Mouse (Mus musculus) liver, embryonic 13.5 days (tissue): ENCODE results near the gene Gm19684. TPM values are rescaled to one million over a fixed set of nuclear protein-coding genes. Genes with fewer than 3 reads are reported as not detected.
"Not testable (repeated sequence)": the region's sequence is repeated elsewhere in the genome, so short reads cannot be mapped to it uniquely, and the experiment has no call there.

Experiments
- ATAC-seq: fragments of 200-750 bp; cut with Nextera tagmentation; 2 replicates; pipeline ENCODE4 v1.8.0; 2017; ENCODE audit warnings: low read depth, mild to moderate bottlenecking, moderate number of reproducible peaks, moderate library complexity
- DNase-seq: peaks from one replicate; pipeline ENCODE4 v3.0.0; 2022
- H3K27ac ChIP-seq: fragments of 300-500 bp; sonication (generic); 2 replicates; pipeline ENCODE4 v1.5.1; 2015; ENCODE audit warnings: moderate library complexity, mild to moderate bottlenecking, inconsistent platforms
- H3K27me3 ChIP-seq: fragments of 300-500 bp; sonication (generic); 2 replicates; pipeline ENCODE4 v1.6.1; 2015; ENCODE audit warnings: mild to moderate bottlenecking, inconsistent platforms
- H3K36me3 ChIP-seq: fragments of 300-500 bp; sonication (generic); 2 replicates; pipeline ENCODE4 v1.6.1; 2015; ENCODE audit warnings: mild to moderate bottlenecking, inconsistent platforms
- H3K4me1 ChIP-seq: fragments of 300-500 bp; sonication (generic); replicated peaks from 2 replicates; pipeline ENCODE4 v1.6.1; 2015; ENCODE audit warnings: inconsistent platforms
- H3K4me2 ChIP-seq: fragments of 300-500 bp; sonication (generic); 2 replicates; pipeline ENCODE4 v1.6.1; 2015; ENCODE audit warnings: inconsistent platforms, mild to moderate bottlenecking, moderate library complexity
- H3K4me3 ChIP-seq: fragments of 300-500 bp; sonication (generic); replicated peaks from 2 replicates; pipeline ENCODE4 v1.5.1; 2015; ENCODE audit warnings: mild to moderate bottlenecking, inconsistent platforms
- H3K9ac ChIP-seq: fragments of 300-500 bp; sonication (generic); 2 replicates; pipeline ENCODE4 v1.6.1; 2015; ENCODE audit warnings: mild to moderate bottlenecking, inconsistent platforms
- H3K9me3 ChIP-seq: fragments of 300-500 bp; sonication (generic); replicated peaks from 2 replicates; pipeline ENCODE4 v1.6.1; 2016; ENCODE audit warnings: inconsistent platforms
- WGBS: fragments of 180-500 bp; shearing (Covaris S2); methylation state at CpG from one replicate; pipeline ENCODE4 v1.1.7; 2015; ENCODE audit not compliant: insufficient replicate concordance; 5-methylcytosine and 5-hydroxymethylcytosine counted together
- polyA plus RNA-seq: library from polyadenylated mRNA; unstranded; fragments of >200 nt; fragmentation: Nextera tagmentation; extraction: Ambion mirVana; gene quantifications from 2 replicates; pipeline ENCODE4 v1.2.1, GENCODE M21; 2015

The Gm19684 gene
- polyA plus RNA-seq, 1 experiment from 2014 or later: not detected

GRCm38 (mm10) chr17:36161129-36162051 is 39.9 kb downstream of the Gm19684 start:
- Histone ChIP-seq H3K4me3 (peak overlapping the region; percentile 16; the same call in 1 of the 2 replicates), H3K27ac (no peak overlapping the region), H3K9me3 (no peaks in the 10 kb centered on the region), H3K4me1 (peaks cover 4% of the 10 kb centered on the region; the same call in 1 of the 2 replicates), H3K4me2 (peak overlapping the region; percentile 28), H3K27me3 (peaks cover 95% of the 10 kb centered on the region), H3K36me3 (no peaks in the 10 kb centered on the region), H3K9ac (no peak overlapping the region)
- 3% methylated on average over 49 of the region's 56 CpGs for WGBS
- DNase-seq (no peak), ATAC-seq (no peak)

GRCm38 (mm10) chr17:36166901-36167300 is 45.4 kb downstream of the Gm19684 start:
- not testable (repeated sequence) for H3K27ac ChIP-seq, H3K9ac ChIP-seq, DNase-seq, H3K4me2 ChIP-seq, H3K9me3 ChIP-seq, H3K36me3 ChIP-seq, H3K4me1 ChIP-seq, H3K4me3 ChIP-seq, ATAC-seq
- 17% methylated on average over 2 of the region's 2 CpGs for WGBS
- H3K27me3 ChIP-seq: peaks cover 82% of the 10 kb centered on the region

- Histone ChIP-seq H3K27ac (no peak overlapping the region), H3K4me3 (peak overlapping the region; percentile 56), H3K36me3 (no peaks in the 10 kb centered on the region), H3K9ac (no peak overlapping the region), H3K27me3 (peaks cover 76% of the 10 kb centered on the region), H3K4me1 (peaks cover 6% of the 10 kb centered on the region; the same call in 1 of the 2 replicates), H3K4me2 (peak overlapping the region; percentile 63), H3K9me3 (no peaks in the 10 kb centered on the region)
- 4% methylated on average over 46 of the region's 51 CpGs for WGBS
- ATAC-seq (no peak), DNase-seq (no peak)
Measured at GRCm38 (mm10) chr17:36167306-36168038, 46.0 kb downstream of the Gm19684 start.

GRCm38 (mm10) chr17:36168039-36168652 is 46.7 kb downstream of the Gm19684 start, which contains the start of gene Gm8909:
TSS of gene Gm8909 (minus strand) at chr17:36168537.
- 4% methylated on average over 63 of the region's 63 CpGs for WGBS
- H3K9ac ChIP-seq: no peak within 1 kb of the TSS
- no peaks in the 10 kb centered on the region for H3K36me3 ChIP-seq
- H3K27ac ChIP-seq: no peak within 1 kb of the TSS
- no peaks in the 10 kb centered on the region for H3K9me3 ChIP-seq
- H3K4me2 ChIP-seq: peak within 1 kb of the TSS; percentile 63
- ATAC-seq: no peak
- peak within 1 kb of the TSS; percentile 56 for H3K4me3 ChIP-seq
- DNase-seq: no peak
- H3K27me3 ChIP-seq: peaks cover 70% of the 10 kb centered on the region
- H3K4me1 ChIP-seq: peaks cover 6% of the 10 kb centered on the region; the same call in 1 of the 2 replicates

- not testable (repeated sequence) for ATAC-seq, H3K9ac ChIP-seq, DNase-seq, H3K36me3 ChIP-seq, H3K4me3 ChIP-seq, H3K27ac ChIP-seq, H3K4me1 ChIP-seq, H3K4me2 ChIP-seq, H3K9me3 ChIP-seq
- H3K27me3 ChIP-seq: peaks cover 60% of the 10 kb centered on the region
- WGBS: 17% methylated on average over 1 of the region's 1 CpGs
Measured at GRCm38 (mm10) chr17:36169094-36169493, 47.6 kb downstream of the Gm19684 start.

DNA sequence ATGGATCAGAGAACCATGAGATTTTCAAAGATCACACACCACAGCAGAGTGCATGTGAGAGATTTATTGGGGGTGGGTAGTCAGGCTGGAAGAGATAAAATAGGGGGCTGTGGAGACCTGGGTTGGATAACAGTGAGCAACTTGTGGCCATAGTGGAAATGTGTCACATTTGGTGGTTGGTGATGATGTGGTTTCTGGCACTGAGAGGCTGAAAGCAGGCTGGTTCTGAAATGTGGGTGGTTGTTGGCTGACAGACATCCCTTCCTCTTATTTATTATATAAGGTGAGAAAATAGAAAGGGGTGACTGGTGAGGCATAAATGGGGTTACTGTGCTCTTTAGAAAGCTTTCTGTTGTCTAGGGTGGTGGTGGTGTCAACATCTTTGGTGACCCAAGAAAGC is 48.3 kb downstream of the Gm19684 start:
- H3K4me1 ChIP-seq: peaks cover 6% of the 10 kb centered on the region; the same call in 1 of the 2 replicates
- H3K9ac ChIP-seq: no peak overlapping the region
- H3K4me2 ChIP-seq: no peak overlapping the region
- DNase-seq: no peak
- peaks cover 54% of the 10 kb centered on the region for H3K27me3 ChIP-seq
- H3K9me3 ChIP-seq: no peaks in the 10 kb centered on the region
- H3K27ac ChIP-seq: no peak overlapping the region
- H3K4me3 ChIP-seq: no peak overlapping the region
- ATAC-seq: no peak
- H3K36me3 ChIP-seq: no peaks in the 10 kb centered on the region

DNA sequence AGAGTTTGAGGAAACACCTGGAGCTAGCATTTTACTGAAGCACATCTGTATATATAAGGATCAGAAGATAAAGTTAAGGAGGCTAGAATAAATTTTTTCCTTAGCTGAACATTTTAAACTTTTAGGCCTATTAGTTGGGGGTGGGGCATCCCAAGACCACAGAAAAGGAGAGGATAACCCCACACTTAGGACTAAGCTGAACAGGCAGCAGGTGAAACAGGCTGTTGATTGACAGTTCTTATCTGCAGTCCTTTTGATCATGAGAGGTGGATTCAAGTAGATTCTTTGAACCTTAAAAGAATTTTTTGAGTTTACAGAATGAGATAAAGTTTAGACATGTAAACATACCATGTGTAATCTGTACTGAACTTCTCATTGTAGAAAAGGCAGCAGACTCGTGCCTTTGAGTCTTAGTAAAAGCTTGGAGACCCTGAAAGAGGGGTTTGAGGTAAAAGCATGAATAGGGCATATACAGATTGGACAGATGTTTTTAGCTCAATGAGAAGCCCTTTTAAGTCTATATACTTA is 48.9 kb downstream of the Gm19684 start:
- Histone ChIP-seq H3K36me3 (no peaks in the 10 kb centered on the region), H3K9me3 (no peaks in the 10 kb centered on the region), H3K4me2 (no peak overlapping the region), H3K4me1 (peaks cover 6% of the 10 kb centered on the region; the same call in 1 of the 2 replicates), H3K9ac (no peak overlapping the region), H3K4me3 (no peak overlapping the region), H3K27ac (no peak overlapping the region), H3K27me3 (peaks cover 48% of the 10 kb centered on the region)
- WGBS: 18% methylated on average over 1 of the region's 1 CpGs
- no peak for DNase-seq
- no peak for ATAC-seq

GRCm38 (mm10) chr17:36176132-36176531 is 54.7 kb downstream of the Gm19684 start:
- H3K36me3 ChIP-seq, H3K9ac ChIP-seq, ATAC-seq, DNase-seq, H3K4me2 ChIP-seq, H3K27ac ChIP-seq, H3K9me3 ChIP-seq, H3K4me1 ChIP-seq, H3K4me3 ChIP-seq: not testable (repeated sequence)
- WGBS: no CpG with 5 or more reads among the region's 2 CpGs
- peaks cover 21% of the 10 kb centered on the region for H3K27me3 ChIP-seq

DNA sequence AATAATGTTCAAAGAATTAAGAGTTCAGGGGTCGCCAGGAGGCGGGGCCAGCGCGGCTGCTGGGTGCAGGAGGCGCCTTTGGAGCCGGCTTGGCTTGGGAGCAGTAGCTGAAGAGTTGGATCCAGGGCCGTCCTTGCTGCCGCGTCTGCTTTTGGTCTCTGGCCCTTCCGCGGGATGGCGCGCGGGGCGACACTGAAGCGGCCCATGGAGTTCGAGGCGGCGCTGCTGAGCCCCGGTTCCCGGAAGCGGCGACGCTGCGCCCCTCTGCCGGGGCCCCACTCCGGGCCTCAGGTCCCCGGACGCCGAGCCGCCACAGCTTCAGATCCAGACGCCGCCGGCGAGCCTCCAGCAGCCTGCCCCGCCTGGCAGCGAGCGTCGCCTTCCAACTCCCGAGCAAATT is 57.5 kb downstream of the Gm19684 start:
- H3K9ac ChIP-seq, H3K36me3 ChIP-seq, H3K9me3 ChIP-seq, H3K4me1 ChIP-seq, H3K27ac ChIP-seq, ATAC-seq, DNase-seq: not testable (repeated sequence)
- peaks cover 40% of the 10 kb centered on the region for H3K27me3 ChIP-seq
- H3K4me2 ChIP-seq: peak overlapping the region; percentile 41
- peak overlapping the region; percentile 29 for H3K4me3 ChIP-seq
- WGBS: 2% methylated on average over 40 of the region's 40 CpGs
